Mouse (Mus musculus) midbrain, embryonic 16.5 days (tissue): Measurements from ENCODE around the gene Serpina1b. TPM values are rescaled to one million over a fixed set of nuclear protein-coding genes. Genes with fewer than 3 reads are reported as not detected.
"Not testable (repeated sequence)": the region's sequence is repeated elsewhere in the genome, so short reads cannot be mapped to it uniquely, and the experiment has no call there.

Experiments used
- ATAC-seq: fragments of 200-750 bp; cut with Nextera tagmentation; 2 replicates; pipeline ENCODE4 v1.8.0; 2017; ENCODE audit warnings: moderate TSS enrichment
- H3K27ac ChIP-seq: fragments of 300-500 bp; sonication (generic); 2 replicates; pipeline ENCODE4 v1.5.1; 2014; ENCODE audit warnings: mild to moderate bottlenecking, low read length, mixed read lengths
- H3K27me3 ChIP-seq: fragments of 300-500 bp; sonication (generic); 2 replicates; pipeline ENCODE4 v1.6.1; 2014; ENCODE audit warnings: low read depth, low read length, mixed read lengths; ENCODE audit not compliant: control insufficient read depth, insufficient read depth
- H3K36me3 ChIP-seq: fragments of 300-500 bp; sonication (generic); 2 replicates; pipeline ENCODE4 v1.6.1; 2014; ENCODE audit warnings: mild to moderate bottlenecking, low read length, moderate library complexity, mixed read lengths; ENCODE audit not compliant: control insufficient read depth, insufficient read depth
- H3K4me1 ChIP-seq: fragments of 300-500 bp; sonication (generic); 2 replicates; pipeline ENCODE4 v1.6.1; 2014; ENCODE audit warnings: mild to moderate bottlenecking, low read length, mixed read lengths; ENCODE audit not compliant: control insufficient read depth, insufficient read depth
- H3K4me2 ChIP-seq: fragments of 300-500 bp; sonication (generic); 2 replicates; pipeline ENCODE4 v1.6.1; 2014; ENCODE audit warnings: mild to moderate bottlenecking, low read length, mixed read lengths
- H3K4me3 ChIP-seq: fragments of 300-500 bp; sonication (generic); 2 replicates; pipeline ENCODE4 v1.5.1; 2014; ENCODE audit warnings: low read depth, mild to moderate bottlenecking, low read length, moderate library complexity, mixed read lengths
- H3K9ac ChIP-seq: fragments of 300-500 bp; sonication (generic); 2 replicates; pipeline ENCODE4 v1.6.1; 2014; ENCODE audit warnings: low read depth, low read length, mixed read lengths
- H3K9me3 ChIP-seq: fragments of 300-500 bp; sonication (generic); replicated peaks from 2 replicates; pipeline ENCODE4 v1.6.1; 2014; ENCODE audit warnings: mild to moderate bottlenecking, low read length, mixed read lengths; ENCODE audit not compliant: control insufficient read depth, poor library complexity, severe bottlenecking
- WGBS: fragments of 180-500 bp; shearing (Covaris S2); extraction: QIAGEN DNeasy Blood & Tissue Kit; methylation state at CpG from one replicate; pipeline ENCODE4 v1.1.7; 2014; 5-methylcytosine and 5-hydroxymethylcytosine counted together
- polyA plus RNA-seq: library from polyadenylated mRNA; unstranded; fragments of >200 nt; fragmentation: Nextera tagmentation; extraction: Ambion mirVana; gene quantifications from 2 replicates; pipeline ENCODE4 v1.2.1, GENCODE M21; 2015

Serpina1b gene
- polyA plus RNA-seq, 1 experiment from 2014 or later: not detected

DNA sequence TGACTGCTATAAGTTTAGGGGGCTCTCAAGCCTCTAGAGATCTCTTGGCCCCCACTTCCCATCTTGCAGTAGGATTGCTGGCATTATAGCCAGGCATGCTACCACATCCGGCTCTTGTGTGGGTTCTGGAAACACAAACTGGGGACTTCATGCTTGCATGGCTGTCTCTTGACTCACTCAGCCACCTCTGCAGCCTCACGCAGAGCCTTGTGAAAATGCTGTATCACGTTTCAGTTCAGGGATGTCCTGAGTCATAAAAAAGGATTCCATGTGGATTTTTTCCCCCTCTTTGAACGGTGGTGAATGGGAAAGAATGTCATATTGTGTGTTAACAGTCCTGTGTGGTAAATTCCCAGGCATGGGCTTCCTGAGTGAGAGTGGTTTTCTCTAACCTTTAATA, 146.4 kb downstream of the Serpina1b start:
- H3K9ac ChIP-seq: no peak overlapping the region
- ATAC-seq: no peak
- no peaks in the 10 kb centered on the region for H3K27me3 ChIP-seq
- no peak overlapping the region for H3K27ac ChIP-seq
- H3K36me3 ChIP-seq: no peaks in the 10 kb centered on the region
- 75% methylated on average over 4 of the region's 4 CpGs for WGBS
- no peak overlapping the region for H3K4me2 ChIP-seq
- H3K4me3 ChIP-seq: no peak overlapping the region
- no peaks in the 10 kb centered on the region for H3K9me3 ChIP-seq
- H3K4me1 ChIP-seq: no peaks in the 10 kb centered on the region

DNA sequence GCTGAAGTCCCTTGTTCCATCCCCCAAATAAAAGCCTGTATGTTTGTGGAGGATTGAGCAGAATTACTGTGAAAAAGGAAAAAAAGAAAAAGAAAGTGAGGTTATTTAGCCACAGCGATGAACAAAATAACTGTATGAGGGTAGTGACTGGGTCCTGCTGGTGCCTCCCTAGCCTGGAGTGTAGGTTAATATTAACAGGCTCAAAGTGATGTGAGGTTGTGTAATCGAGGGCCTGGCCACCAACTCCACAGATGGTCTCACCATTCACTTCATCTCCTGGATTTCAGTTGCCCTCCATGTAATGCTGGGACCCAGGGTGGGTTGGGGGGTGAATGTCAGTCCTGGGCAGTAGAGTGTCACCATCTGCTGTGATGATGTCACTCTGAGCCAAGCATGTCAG, 148.4 kb downstream of the Serpina1b start:
- Histone ChIP-seq H3K4me1 (no peaks in the 10 kb centered on the region), H3K9me3 (no peaks in the 10 kb centered on the region), H3K4me2 (no peak overlapping the region), H3K9ac (no peak overlapping the region), H3K27ac (no peak overlapping the region), H3K36me3 (no peaks in the 10 kb centered on the region), H3K4me3 (no peak overlapping the region), H3K27me3 (no peaks in the 10 kb centered on the region)
- no peak for ATAC-seq
- 80% methylated on average over 2 of the region's 2 CpGs for WGBS

DNA sequence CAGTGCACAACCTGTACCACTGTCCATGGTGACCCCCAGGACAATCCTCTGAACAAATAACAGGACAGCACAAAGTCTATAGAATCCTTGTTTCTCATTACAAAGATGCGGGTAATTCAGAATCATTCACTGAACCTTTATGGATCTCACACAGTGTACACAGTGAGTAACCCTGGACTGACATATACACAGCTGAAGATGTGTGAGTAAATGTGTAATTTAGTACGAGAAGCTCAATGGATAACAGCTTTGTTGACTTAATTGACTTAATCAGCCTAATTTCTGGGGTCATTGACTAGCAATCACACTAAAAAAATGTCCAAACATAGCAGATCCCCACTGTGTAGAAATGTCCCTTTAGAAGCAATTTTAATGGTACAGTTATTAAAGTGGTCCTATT, 149.0 kb downstream of the Serpina1b start:
- no peak overlapping the region for H3K9ac ChIP-seq
- WGBS: 75% methylated on average over 2 of the region's 2 CpGs
- ATAC-seq: no peak
- H3K4me1 ChIP-seq: no peaks in the 10 kb centered on the region
- H3K4me3 ChIP-seq: no peak overlapping the region
- H3K36me3 ChIP-seq: no peaks in the 10 kb centered on the region
- no peaks in the 10 kb centered on the region for H3K9me3 ChIP-seq
- H3K27ac ChIP-seq: no peak overlapping the region
- no peak overlapping the region for H3K4me2 ChIP-seq
- H3K27me3 ChIP-seq: no peaks in the 10 kb centered on the region

DNA sequence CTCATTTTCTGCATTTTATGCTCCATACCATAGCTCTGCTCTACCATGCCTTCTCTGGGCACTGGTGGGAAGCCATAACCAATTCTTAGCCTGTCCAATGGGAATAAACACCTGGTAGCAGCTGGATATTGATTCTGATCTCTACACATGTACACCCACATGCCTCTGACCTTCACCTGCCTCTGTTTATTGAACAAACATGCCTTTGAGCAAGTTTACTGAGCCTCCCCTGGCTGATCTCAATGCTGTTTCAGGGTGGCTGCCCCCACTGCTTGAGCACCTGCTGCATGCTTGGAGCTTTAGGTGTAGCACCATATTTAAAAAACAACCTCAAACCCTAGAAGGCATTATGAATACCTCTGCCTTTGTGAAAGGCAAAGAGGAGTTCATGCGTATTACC, 150.3 kb downstream of the Serpina1b start:
- 95% methylated on average over 1 of the region's 1 CpGs for WGBS
- not testable (repeated sequence) for ATAC-seq, H3K4me3 ChIP-seq

More for the DNA sequence above, 150.3 kb downstream of the Serpina1b start:
- not testable (repeated sequence) for H3K9me3 ChIP-seq, H3K4me1 ChIP-seq, H3K9ac ChIP-seq, H3K4me2 ChIP-seq, H3K36me3 ChIP-seq, H3K27ac ChIP-seq, H3K27me3 ChIP-seq

Other genes starting within 250 kb of the Serpina1b start
- not detected in 2 replicates for gene Serpina10, start 198.9 kb downstream of the Serpina1b start, polyA plus RNA-seq
- gene Serpina6, start 173.2 kb downstream of the Serpina1b start, polyA plus RNA-seq: not detected in 2 replicates
- gene Serpina16, start 154.2 kb downstream of the Serpina1b start, polyA plus RNA-seq: not detected in 2 replicates
- not detected in 2 replicates for gene Serpina1f, start 134.8 kb downstream of the Serpina1b start, polyA plus RNA-seq
- not detected in 2 replicates for gene Serpina1d, start 56.8 kb downstream of the Serpina1b start, polyA plus RNA-seq
- not detected in 2 replicates for gene Serpina1a, start 33.2 kb upstream of the Serpina1b start, polyA plus RNA-seq
- not detected in 2 replicates for gene Serpina1c, start 74.5 kb upstream of the Serpina1b start, polyA plus RNA-seq
- gene Serpina1e, start 128.6 kb upstream of the Serpina1b start, polyA plus RNA-seq: not detected in 2 replicates
- not detected in 2 replicates for gene Serpina11, start 159.6 kb upstream of the Serpina1b start, polyA plus RNA-seq
- 0.05 TPM in 1 of 2 replicates, not detected in the other for gene Serpina9, start 183.4 kb upstream of the Serpina1b start, polyA plus RNA-seq
- gene Serpina12, start 214.1 kb upstream of the Serpina1b start, polyA plus RNA-seq: not detected in 2 replicates